Mouse (Mus musculus) heart, postnatal 36 days (tissue): Measurements from ENCODE around the gene Creg1. TPM values are rescaled to one million over a fixed set of nuclear protein-coding genes. Genes with fewer than 3 reads are reported as not detected.
A peak's percentile ranks its signal among the peaks of the same experiment; 100 is the strongest.

Experiments
- DNase-seq, 2 experiments: peaks; one replicate each; pipeline ENCODE4 v3.0.0; 2021 to 2022
- intact Hi-C: fragments of 180-260 bp; cut with DNase I; formaldehyde crosslinking; loops from one replicate; pipeline ENCODE4 v1.15.1; 2025
- total RNA-seq, 2 experiments: library from RNA; stranded (reverse); gene quantifications; 2 replicates each; pipeline ENCODE4 v1.2.3; 2021

The Creg1 gene
- total RNA-seq, 2 experiments from 2014 or later, result 78.3 to 93.2 TPM

DNA sequence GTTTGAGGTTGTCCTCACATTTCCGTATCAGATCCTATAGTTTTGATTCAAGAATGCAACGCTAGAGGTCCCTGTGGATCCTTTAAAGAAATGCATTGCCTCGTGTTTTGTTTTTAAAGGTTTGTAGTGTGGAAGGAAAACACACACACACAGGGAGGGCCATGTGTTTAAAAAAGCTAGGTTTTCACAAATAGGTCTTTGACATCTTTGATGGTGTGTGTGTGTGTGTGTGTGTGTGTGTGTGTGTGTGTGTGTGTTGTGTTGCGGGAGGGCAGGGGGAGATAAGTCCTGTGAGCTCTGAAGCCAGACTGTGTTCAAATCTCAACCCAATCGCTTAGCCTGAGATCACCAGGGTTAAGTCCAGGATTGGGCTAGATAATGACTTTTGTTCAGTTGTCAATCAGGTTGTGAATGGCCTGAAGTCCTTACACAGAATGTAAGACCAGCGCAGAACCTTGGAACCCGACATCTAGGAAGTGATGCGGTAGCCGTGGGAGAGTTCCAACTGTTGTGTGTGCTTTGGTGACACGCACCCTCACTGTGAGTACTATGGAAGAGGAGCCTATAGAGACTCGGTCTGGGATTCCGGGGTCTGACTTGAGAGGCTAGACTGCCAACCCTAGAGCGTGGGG, 16.5 kb downstream of the Creg1 start:
- no peak for DNase-seq
- intact Hi-C loops, result loop anchor here (1.0 to 10.0 kb wide), 6 partner anchors 73 to 582 kb away; partner anchors contain the start of gene Pou2f1

DNA sequence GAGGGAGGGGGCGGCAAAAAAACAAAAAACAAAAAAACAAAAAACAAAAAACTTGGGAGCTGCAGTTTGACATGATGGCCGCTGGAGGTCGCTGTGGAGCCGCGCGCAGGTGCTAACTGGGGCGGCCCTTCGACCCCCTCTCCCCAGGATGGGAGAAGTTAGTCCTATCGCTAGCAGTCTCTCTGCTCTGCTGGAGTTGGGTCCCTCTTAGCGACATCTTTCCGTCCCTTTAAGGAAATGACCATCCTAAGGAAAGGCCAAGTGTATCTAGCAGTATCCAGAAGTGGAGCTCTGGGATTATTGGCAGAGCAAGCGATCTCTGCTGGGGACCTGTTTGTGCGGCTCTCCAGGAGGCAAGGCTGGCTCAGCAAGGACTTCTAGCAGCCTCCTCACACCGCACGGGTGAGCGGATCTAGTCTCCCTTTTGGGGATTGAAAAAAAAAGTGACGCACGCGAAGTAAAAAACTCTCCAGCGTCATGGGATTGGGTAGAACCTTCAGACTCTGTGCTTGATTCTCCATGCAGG, 17.1 kb downstream of the Creg1 start:
- peak; percentile 57 to 61 for DNase-seq

DNA sequence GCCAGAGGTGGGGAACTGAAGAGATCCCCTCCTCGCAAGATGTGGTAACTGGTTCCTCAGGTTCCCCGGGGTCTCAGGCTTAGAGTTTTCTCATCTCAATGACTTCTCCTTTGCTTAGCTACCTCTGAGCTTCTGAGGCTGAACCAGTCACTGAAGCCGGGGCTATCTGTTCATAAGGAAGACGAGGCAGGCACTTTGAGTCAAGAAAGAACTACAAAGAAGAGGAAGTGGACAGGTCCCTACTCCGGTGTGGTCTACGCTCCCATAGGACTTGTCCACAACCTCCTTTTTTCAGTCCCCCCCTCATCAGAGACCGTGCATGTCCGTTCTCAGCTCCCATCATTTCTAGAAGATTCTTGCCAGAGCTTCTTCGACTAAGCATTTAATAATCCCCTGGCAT, 17.9 kb downstream of the Creg1 start:
- DNase-seq, result no peak
- intact Hi-C loops, result loop anchor here (2.0 kb wide), 2 partner anchors 71 to 185 kb away; no protein-coding TSS in a partner anchor

More for the DNA sequence above, 17.1 kb downstream of the Creg1 start:
- intact Hi-C loops, result loop anchor here (1.0 to 2.0 kb wide), 4 partner anchors 72 to 373 kb away; no protein-coding TSS in a partner anchor

DNA sequence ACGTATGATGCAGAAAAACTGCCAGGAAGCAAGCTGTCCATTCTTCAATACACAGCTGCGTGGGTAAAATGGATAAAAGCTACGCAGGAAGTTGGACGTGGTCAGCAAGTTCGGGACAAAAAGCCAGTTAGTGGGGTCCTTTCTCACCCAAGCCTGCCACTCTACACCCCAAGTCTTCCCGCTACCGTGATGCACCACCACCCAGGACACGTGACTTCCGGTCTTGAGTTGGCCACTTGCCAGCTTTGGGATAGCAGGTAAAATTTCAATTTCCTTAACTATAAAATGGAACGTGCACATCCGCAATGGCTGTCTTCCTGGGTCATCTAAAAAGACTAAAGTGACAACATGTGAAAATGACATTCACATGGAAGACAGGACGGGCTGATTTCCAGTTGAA, 18.4 kb downstream of the Creg1 start:
- intact Hi-C loops, result loop anchor here (2.0 kb wide), 2 partner anchors 71 to 185 kb away; no protein-coding TSS in a partner anchor
- no peak for DNase-seq

DNA sequence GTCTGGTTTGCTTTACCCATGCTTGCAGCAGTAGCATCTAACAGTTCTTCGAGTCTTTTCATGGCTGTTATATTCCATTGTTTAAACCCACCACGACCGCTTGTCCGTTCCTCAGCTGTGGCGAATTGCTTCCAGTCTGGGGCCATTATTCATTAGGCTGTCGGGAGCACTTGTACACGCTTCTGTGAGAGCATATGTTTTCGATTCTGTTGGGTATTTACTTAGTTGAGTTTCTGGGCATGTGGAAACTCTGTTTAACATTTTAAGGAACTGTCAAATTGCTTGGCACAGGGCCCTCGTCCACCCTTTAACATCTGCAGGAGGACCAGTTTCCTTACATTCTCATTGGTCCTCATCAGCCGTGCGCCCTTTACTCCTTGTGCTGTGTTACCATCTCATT, 22.8 kb downstream of the Creg1 start:
- intact Hi-C loops, result no loop called here
- DNase-seq, result no peak

DNA sequence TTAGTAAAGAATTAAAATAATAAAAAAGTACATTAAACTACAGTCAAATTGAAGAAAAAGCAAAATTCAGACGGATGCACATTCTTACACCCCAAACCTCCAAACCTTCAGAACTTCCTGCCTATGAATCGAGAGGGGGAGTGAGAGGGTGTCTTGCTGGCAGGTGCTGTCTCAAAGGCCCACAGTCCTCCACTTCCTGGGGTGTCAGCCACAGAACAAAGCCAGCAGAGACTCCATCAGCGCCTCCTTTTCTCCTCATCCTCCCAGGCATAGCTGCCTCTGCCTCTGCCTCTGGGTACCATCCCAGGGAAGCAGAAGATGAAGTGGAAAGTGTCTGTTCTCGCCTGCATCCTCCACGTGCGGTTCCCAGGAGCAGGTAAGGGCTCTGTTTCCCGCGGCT, 25.0 kb downstream of the Creg1 start, which contains the start of gene Cd247:
Cd247 (plus strand) TSS at position 171 of the 400 bp plus-strand sequence.
- no peak for DNase-seq
- intact Hi-C loops, result no loop called here

DNA sequence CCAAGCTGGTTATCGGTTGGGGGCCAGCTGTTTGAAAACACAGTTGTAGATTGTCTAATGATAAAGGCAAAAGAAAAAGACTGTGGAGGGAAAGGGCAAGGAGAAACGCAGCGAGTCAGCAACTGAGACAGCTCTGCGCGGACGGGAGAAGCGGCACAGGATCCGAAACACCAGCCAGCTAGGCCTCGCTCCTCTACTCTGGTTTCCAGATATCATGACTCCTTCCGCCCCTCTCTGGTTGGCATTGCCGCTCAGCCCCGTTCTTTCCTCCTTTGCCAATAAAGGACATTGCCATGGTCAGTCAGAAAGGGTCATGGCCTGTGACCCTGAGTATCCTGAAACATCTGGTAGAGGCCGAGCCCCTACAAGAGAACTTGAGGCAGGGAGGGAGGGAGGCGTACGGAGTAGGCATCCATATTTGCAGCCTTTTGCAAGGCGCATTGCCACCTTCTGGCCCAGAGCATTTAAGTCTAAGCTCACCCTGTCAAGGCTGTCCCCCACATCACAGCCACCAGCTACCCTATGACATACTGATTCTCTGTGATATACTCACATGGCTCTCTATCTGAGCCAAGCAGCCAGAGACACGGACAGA, 25.6 kb downstream of the Creg1 start:
- DNase-seq, result no peak
- intact Hi-C loops, result no loop called here

DNA sequence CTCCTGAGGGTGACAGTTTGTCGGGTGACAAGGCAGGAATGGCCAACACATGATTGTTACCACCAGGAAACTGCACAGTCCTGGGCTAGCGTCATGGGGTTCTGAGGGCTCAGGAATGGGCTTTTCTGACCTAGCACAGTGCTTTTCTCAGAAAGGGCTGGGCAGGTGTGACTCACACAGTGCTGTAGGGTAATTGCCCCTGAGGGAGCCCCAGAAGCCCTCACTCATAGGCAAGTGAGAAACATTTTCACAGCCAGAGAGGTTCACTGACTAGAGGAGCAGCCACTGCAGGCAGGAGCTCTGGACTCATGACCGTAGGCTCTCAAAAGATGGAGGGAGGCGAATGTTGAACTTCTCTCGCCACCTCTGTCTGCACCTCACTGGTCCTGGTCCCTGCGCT, 26.4 kb downstream of the Creg1 start:
- no peak for DNase-seq

DNA sequence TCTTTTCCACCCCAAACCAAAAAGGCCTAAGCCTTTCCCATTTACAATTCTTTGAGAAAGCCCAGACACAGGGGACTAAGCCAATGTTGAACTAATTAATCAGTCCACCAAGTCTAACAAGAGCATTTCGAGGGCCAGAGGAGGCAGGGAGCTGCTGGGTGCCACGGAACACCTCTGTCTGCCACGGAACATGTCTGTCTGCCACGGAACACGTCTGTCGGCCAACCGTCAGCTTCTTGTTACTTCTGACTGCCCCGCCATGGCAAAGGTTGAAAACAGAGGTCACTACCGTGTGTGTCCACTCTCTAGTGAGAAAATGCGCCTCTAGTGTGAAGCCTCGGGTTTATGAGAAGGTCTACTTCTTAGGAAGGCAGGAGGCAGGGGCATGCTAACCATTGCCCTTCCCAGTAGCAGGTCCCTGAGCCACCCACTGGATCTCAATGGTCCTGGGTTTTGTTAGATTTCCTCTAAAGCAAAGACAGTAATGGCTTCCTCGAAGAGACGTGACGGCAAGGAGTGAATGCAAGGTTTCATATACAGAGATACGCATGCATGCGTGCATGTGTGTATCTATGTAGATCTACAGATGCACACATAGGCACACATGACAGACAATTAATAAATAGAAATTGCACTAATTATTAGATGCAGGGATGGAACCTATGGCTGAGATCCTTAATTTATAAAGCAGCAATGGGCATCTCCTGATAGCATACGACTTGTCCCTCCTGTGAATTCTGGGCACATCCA, 27.1 kb downstream of the Creg1 start:
- intact Hi-C loops, result no loop called here
- no peak for DNase-seq

More for the DNA sequence above, 26.4 kb downstream of the Creg1 start:
- intact Hi-C loops, result no loop called here

DNA sequence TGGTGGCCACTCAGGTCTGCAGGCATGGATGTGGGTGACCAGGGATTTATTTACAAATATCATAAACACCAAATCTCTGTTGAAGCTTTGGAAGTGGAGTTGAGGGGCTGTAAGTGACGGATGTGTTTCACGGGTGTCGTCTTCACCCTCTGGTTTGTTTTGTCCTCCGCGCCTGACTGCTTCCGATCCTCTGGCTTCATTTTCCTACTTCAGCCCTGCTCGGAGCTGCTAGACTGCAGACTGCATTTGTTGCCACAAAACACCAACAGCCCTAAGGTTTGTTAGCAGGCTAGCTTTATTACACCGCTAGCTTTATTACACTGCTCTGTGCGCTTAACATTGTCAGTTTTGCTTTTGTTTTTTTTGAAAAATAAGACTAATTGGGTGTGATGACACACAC, 27.9 kb downstream of the Creg1 start:
- no peak for DNase-seq
- intact Hi-C loops, result no loop called here

DNA sequence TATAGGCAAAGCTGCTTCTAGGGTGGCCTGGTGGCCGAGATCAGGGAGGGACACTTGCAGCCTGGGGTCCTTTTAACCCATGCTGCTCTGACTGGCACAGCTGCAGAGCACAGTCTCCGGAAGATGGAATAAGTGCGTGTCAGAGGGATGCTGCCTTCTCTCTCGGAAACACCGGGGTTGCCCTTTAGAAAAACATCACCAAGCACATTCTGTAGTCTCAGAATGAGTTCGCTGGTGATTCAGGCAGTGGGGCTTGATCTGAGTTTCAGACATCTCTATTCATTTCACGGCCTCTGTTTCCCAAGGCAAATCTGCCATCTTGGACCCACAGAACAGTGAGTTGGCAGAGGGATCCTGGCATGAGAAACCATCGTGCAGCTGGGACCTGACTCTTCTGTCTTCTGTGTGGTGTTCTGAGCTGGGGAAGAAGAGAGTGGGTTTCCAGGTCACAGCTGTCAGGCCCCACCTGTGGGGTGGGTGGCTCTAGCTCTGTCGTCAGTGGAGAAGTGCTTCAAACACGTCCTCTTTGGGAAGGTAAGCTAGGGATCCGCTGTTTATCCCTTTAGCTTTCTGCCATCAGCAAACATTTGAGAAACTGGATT, 38.3 kb downstream of the Creg1 start:
- no peak for DNase-seq

DNA sequence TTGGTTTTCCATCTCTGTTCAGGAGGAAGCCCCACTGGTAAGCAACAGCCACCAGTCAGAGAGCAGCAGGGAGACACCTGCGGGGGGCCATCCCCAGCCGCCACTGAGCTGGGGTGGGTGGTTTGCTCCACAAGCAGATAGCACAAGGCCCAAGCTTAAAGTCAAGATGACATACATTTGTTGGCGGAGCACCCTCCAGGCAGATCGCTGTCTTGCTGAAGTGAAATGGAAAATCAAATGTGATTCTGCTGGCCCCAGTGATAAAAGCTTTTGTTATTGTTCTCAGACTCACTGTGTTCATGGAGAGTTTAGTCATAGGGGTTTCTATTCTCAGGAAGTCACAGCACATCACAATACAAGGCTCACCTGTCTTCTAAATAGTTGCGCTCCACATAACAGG, 39.6 kb downstream of the Creg1 start:
- DNase-seq, result no peak

More for the DNA sequence above, 38.3 kb downstream of the Creg1 start:
- intact Hi-C loops, result no loop called here

DNA sequence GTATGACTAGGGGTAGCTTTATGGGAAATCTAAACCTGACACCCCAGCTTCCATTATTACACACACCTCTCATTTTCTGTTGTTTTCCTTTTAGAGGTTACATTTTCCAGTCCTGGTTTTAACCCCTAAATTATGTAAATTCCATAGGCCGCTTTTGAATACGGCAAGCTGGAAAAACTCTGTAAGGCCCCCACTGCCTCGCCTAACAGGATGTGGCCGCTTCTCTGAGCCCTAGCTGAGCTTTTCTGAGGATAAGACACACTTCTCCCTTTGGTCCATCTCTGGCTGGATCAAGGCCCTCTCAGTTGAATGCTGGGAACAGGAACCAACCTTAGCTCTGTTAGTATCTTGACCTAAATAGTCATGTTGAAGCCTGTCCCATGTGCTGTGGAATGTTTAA, 40.6 kb downstream of the Creg1 start:
- intact Hi-C loops, result no loop called here
- no peak for DNase-seq

More for the DNA sequence above, 39.6 kb downstream of the Creg1 start:
- intact Hi-C loops, result no loop called here

DNA sequence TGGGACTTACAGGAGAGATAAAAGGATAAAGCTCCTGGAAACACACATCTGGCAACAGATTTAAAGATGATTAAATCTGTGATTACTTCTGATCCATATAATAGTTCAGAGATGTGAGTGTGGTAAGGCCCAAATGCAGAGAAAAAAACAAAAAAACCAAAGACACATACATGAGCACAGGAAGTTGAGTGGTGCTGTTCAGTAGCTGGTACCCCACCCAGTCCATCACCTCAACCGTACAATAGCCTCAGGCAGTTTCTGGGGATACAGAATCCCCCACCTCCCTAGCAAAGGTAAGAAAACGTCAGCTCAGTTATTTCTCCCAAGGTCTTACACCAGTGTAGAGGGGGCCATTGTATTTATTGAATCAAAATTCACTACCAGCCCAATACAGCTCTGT, 47.1 kb downstream of the Creg1 start:
- intact Hi-C loops, result no loop called here
- no peak for DNase-seq

DNA sequence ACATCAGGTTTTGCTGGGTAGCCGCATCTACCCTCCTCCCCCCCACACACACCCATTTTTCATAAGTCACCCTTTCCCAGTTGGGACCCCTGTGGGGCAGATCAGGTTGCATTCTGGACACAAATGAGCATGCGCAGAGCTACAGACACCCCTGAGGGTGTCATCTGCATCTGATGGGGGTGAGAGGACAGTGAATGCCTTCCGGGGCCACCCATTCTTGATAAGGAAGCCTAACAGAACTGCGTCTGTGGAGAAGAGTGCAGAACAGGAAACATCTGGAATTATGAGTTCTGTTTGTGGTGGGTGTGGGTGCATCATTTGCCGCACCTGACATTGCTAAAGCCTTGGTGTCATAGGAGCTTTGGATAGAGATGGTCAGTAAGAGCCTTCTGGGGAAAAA, 47.6 kb downstream of the Creg1 start:
- intact Hi-C loops, result no loop called here
- DNase-seq, result no peak

DNA sequence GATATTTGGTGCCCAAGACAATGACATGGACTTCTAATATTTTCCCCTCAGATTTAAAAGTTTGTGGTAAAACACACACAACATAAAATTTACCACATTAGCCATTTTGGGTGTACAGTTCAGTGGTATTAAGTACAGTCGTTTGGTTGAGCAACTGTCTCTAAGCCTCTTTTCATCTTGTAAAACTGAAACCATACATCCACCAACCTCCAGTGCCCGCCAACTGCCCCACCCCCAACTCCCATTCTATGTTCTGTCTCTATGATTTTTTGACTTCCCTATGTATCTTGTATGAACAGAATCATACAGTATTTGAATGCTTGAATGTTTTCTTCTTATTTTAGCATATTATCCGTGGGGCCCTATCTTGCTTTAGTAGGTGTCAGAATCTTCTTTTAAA, 49.2 kb downstream of the Creg1 start:
- DNase-seq, result no peak
- intact Hi-C loops, result no loop called here

DNA sequence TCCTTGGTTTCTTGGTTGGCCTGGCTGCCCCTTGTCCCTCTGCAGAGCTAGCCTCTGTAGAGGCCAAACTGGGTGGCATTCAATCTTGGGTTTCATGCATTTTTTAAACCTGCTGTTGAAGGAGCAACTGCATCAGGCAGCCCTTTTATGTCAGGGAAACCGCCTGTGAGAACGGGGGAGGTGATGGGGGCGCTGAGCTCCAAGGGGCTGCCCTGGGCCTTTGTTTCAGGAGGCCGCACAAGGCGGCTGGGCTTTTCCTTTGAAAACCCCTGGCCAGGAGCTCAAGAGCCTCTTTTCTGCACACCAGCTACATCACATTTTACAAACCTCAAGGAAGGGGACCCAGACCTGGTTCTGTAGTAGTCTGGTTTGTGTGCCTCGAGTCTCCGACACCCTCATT, 50.6 kb downstream of the Creg1 start:
- intact Hi-C loops, result no loop called here
- DNase-seq, result no peak

DNA sequence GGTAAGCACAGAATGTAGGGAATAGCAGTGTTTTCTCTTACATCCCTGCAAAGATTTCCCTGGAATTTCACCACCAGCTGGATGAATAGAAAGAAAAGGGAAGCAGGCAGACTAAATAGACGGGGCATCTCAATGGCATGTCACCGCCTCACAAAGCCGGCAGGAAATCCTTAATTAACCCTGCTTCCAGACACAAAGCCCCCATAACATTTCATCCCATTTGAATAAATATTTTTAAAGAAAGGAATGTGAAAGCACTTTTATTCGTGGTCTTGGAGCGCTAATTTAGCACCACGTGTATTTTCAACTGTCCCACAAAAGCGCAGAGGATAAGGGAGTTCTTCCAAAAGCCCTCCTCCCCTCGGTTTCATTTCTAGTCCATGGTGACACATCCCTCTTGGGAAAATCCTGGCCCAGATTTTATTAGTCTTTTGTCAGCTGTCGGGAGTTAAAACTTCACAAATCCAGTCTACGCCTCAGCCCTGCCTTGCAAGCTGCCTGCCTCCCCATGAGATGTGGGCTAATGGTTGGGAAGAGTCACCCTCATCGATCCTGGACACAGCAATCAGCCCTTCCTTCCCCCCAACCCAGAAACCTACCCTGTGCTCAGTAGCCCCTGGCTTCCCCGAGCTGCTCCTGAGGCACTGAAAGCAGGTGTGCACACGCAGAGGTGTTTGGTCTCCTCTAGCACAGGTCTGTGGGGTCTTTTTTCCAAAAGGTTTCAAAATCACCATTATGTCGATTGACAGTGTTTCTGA, 51.2 kb downstream of the Creg1 start:
- intact Hi-C loops, result no loop called here
- DNase-seq, result no peak

DNA sequence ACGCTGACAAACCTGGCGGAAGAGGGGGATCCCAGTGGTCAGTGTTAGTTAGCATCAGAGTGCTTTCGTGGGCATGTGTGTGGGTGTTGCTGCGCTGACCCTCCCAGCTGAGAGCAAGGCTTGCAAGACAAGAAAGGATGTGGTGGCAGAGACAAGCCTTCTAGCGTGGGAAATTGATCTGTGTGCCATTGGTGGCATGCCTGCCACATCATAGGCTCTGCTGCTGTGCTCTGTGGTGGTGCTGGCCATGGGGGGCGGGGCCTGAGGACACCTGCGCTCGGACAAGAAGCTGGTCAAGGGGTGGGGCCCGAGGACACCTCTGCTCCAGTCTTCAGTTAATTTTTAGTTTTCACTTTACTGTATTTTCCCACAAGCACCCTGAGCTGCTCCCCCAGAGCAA, 52.8 kb downstream of the Creg1 start:
- no peak for DNase-seq
- intact Hi-C loops, result no loop called here

DNA sequence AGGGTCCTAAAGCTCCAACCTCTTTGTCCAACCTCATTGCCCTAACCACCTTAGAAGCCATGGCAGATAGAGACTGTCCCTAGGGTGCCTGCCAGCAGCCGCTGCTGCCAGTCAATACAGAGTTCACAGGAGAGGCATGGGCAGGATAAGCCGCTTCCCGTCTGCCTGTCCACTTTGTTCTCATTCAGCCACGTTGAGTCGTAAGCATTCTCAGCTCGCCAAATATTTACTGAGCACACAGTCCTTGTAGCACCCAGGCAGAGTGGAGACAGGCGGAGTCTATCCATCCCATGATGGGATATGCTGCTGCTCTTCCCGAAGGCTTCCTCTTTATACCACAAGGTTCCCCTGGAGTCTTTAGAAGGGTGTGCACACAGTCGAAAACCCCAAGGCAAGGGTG, 53.7 kb downstream of the Creg1 start:
- intact Hi-C loops, result no loop called here
- no peak for DNase-seq
